Mouse (Mus musculus) liver, embryonic 14.5 days (tissue): ENCODE results near the gene Dmkn. TPM values are rescaled to one million over a fixed set of nuclear protein-coding genes. Genes with fewer than 3 reads are reported as not detected.

Experiments
- ATAC-seq: fragments of 200-750 bp; cut with Nextera tagmentation; 2 replicates; pipeline ENCODE4 v1.8.0; 2017; ENCODE audit warnings: moderate number of reproducible peaks, mild to moderate bottlenecking, moderate library complexity; ENCODE audit not compliant: insufficient read depth
- DNase-seq, 3 experiments: peaks; one replicate each; pipeline ENCODE4 v3.0.0-alpha.2; 2012 to 2013; ENCODE audit warnings: low read depth in 3 of 3, low spot score in 3 of 3
- H3K27ac ChIP-seq: fragments of 300-500 bp; sonication (generic); 2 replicates; pipeline ENCODE4 v1.5.1; 2014; ENCODE audit warnings: moderate library complexity, mild to moderate bottlenecking, control low read depth, inconsistent platforms
- H3K27me3 ChIP-seq: fragments of 300-500 bp; sonication (generic); 2 replicates; pipeline ENCODE4 v1.6.1; 2014; ENCODE audit warnings: mild to moderate bottlenecking, low read length, moderate library complexity; ENCODE audit not compliant: control insufficient read depth, insufficient read depth
- H3K36me3 ChIP-seq: fragments of 300-500 bp; sonication (generic); replicated peaks from 2 replicates; pipeline ENCODE4 v1.6.1; 2014; ENCODE audit warnings: low read depth; ENCODE audit not compliant: control insufficient read depth, insufficient read depth
- H3K4me1 ChIP-seq, 2 experiments: fragments of 200-500 bp in 1 of 2; fragments of 300-500 bp in 1 of 2; sonication (generic) in 1 of 2; replicated peaks; 2 replicates each; pipeline ENCODE4 v1.6.1; 2012 to 2014; ENCODE audit warnings: antibody characterized with exemption in 1 of 2, inconsistent platforms in 1 of 2, low read length in 1 of 2; ENCODE audit not compliant: control insufficient read depth in 2 of 2, insufficient read depth in 2 of 2
- H3K4me2 ChIP-seq: fragments of 300-500 bp; sonication (generic); 2 replicates; pipeline ENCODE4 v1.6.1; 2014; ENCODE audit warnings: low read depth, mild to moderate bottlenecking, control low read depth, moderate library complexity
- H3K4me3 ChIP-seq, 2 experiments: fragments of 200-500 bp in 1 of 2; fragments of 300-500 bp in 1 of 2; sonication (generic) in 1 of 2; 2 replicates each; pipeline ENCODE4 v1.5.1; 2012 to 2014; ENCODE audit warnings: low read depth in 2 of 2, low read length in 2 of 2, mild to moderate bottlenecking in 2 of 2, control low read depth in 1 of 2, inconsistent platforms in 1 of 2, moderate library complexity in 1 of 2; ENCODE audit not compliant: insufficient read depth in 1 of 2
- H3K9ac ChIP-seq: fragments of 300-500 bp; sonication (generic); replicated peaks from 2 replicates; pipeline ENCODE4 v1.6.1; 2014; ENCODE audit warnings: mild to moderate bottlenecking, control low read depth, moderate library complexity
- H3K9me3 ChIP-seq: fragments of 300-500 bp; sonication (generic); 2 replicates; pipeline ENCODE4 v1.6.1; 2016; ENCODE audit warnings: low read length, mixed read lengths; ENCODE audit not compliant: control insufficient read depth
- CTCF ChIP-seq: IDR thresholded peaks from 2 replicates; pipeline ENCODE4 v1.5.1; 2016; ENCODE audit warnings: antibody characterized with exemption, low read depth, control low read depth
- EP300 ChIP-seq: IDR thresholded peaks from 2 replicates; pipeline ENCODE4 v1.6.1; 2016; ENCODE audit warnings: antibody characterized with exemption, low read depth
- WGBS: fragments of 180-500 bp; shearing (Covaris S2); extraction: QIAGEN DNeasy Blood & Tissue Kit; methylation state at CpG from one replicate; pipeline ENCODE4 v1.1.7; 2014; ENCODE audit not compliant: insufficient replicate concordance; 5-methylcytosine and 5-hydroxymethylcytosine counted together
- polyA plus RNA-seq, 2 experiments: library from polyadenylated mRNA; depleted of rRNA in 1 of 2; stranded (reverse) in 1 of 2; unstranded in 1 of 2; fragments of >200 nt; fragmentation: Nextera tagmentation in 1 of 2; extraction: Ambion mirVana in 1 of 2; gene quantifications; 2 replicates each; pipeline versions ENCODE4 v1.2.1 to v1.2.3; 2012 to 2014

Gene Dmkn
- polyA plus RNA-seq, 2 experiments = 0.20 to 0.26 TPM

DNA sequence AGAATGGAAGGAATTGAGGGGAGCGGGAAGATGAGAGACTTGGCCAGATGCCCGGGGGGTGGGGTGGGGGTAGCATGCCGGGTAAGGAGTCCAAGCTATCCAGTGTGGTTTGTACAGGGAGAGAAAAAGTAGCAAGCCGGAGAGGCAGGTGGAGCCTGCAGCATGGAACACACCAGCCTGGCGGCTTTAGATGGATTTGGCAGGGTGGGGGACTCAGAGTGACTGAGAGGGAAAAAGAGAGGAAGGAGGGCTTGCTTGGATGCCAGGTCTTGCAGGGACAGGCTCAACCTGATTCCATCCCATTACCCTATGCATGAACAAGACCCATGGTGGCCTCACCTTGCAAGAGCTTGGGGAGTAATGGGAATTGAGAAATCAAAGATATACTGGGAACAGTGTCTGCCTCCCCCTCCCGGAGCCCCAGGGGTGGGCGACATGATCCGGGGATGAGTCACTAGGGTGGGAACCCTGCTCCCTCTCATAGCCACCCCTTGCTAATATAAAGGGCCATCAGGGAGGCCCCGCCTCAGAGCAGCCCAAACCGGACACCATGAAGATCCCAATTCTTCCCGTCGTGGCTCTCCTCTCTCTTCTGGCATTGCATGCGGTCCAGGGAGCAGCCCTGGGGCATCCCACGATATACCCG is 23.9 kb downstream of the Dmkn start, which contains the start of gene Krtdap:
Krtdap (plus strand) TSS at position 520 of the 646 bp plus-strand sequence.
- H3K4me1 ChIP-seq = no peaks in the 10 kb centered on the region
- no peak for ATAC-seq
- H3K4me2 ChIP-seq = no peak within 1 kb of the TSS
- H3K9ac ChIP-seq = no peak within 1 kb of the TSS
- H3K36me3 ChIP-seq = no peaks in the 10 kb centered on the region
- H3K27me3 ChIP-seq = no peaks in the 10 kb centered on the region
- TF ChIP-seq EP300 (no peak), CTCF (no peak)
- H3K4me3 ChIP-seq = no peak within 1 kb of the TSS
- no peak within 1 kb of the TSS for H3K27ac ChIP-seq
- H3K9me3 ChIP-seq = no peaks in the 10 kb centered on the region
- DNase-seq = no peak
- 45% methylated on average over 15 of the region's 15 CpGs for WGBS

GRCm38 (mm10) chr7:30790141-30790540 is 26.6 kb downstream of the Dmkn start:
- no peaks in the 10 kb centered on the region for H3K36me3 ChIP-seq
- no peak overlapping the region for H3K9ac ChIP-seq
- WGBS = 60% methylated on average over 10 of the region's 10 CpGs
- H3K9me3 ChIP-seq = no peaks in the 10 kb centered on the region
- H3K4me1 ChIP-seq = no peaks in the 10 kb centered on the region
- TF ChIP-seq CTCF = no peak
- TF ChIP-seq EP300 = no peak
- H3K27me3 ChIP-seq = no peaks in the 10 kb centered on the region
- H3K4me2 ChIP-seq = no peak overlapping the region
- H3K27ac ChIP-seq = no peak overlapping the region
- H3K4me3 ChIP-seq = no peak overlapping the region
- no peak for DNase-seq
- ATAC-seq = no peak

DNA sequence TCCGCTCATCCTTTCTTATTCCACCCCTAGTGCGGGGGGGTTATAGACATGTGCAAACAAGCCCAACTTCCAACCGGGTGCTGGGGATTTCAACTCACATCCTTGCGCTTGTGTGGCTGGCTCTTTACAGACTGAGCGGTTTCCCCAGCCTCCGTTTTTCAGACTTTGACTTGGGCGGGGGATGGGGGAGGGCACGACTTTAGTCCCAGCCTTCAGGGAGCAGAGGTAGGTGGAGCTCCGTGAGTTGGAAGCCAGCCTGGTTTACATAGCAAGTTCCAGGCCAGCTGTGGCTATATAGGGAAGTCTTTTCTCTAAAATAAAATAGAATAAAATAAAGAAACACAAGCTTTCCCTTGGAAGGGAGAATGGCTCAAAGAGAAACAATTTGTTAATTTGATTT is 28.4 kb downstream of the Dmkn start:
- WGBS = 17% methylated on average over 9 of the region's 9 CpGs
- H3K4me2 ChIP-seq = no peak overlapping the region
- no peak overlapping the region for H3K27ac ChIP-seq
- ATAC-seq (no peak), DNase-seq (no peak)
- H3K9me3 ChIP-seq = no peaks in the 10 kb centered on the region
- TF ChIP-seq EP300 (no peak), CTCF (no peak)
- H3K27me3 ChIP-seq = no peaks in the 10 kb centered on the region
- no peaks in the 10 kb centered on the region for H3K4me1 ChIP-seq
- no peak overlapping the region for H3K9ac ChIP-seq
- H3K36me3 ChIP-seq = no peaks in the 10 kb centered on the region
- no peak overlapping the region for H3K4me3 ChIP-seq

- ATAC-seq = no peak
These were observed 31.4 kb downstream of the Dmkn start for GRCm38 (mm10) chr7:30794921-30795320.

DNA sequence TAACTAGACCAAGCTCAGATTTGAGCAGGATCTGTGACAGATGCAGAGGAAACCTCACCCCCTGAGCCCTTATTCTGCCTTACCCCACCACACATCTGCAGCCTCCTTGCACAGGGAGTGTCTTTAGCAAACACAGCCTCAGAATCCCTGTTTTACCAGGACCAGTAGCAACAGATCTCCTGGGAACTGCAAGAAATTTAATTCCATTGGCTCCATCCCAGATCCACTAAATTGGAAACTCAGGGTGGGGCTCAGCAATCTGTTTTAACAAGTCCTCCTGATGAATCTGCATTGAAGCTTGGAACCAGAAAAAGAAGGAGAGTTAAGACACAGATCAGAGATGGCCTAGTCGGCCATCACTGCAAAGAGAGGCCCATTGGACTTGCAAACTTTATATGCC is 33.2 kb downstream of the Dmkn start:
- no peaks in the 10 kb centered on the region for H3K4me1 ChIP-seq
- H3K27me3 ChIP-seq = no peaks in the 10 kb centered on the region
- no peak overlapping the region for H3K4me2 ChIP-seq
- no peak overlapping the region for H3K27ac ChIP-seq
- H3K9me3 ChIP-seq = peaks cover 4% of the 10 kb centered on the region
- no peak overlapping the region for H3K4me3 ChIP-seq
- H3K36me3 ChIP-seq = no peaks in the 10 kb centered on the region
- DNase-seq (no peak), ATAC-seq (no peak)
- H3K9ac ChIP-seq = no peak overlapping the region
- 54% methylated on average over 1 of the region's 1 CpGs for WGBS
- TF ChIP-seq CTCF (no peak), EP300 (no peak)

More at GRCm38 (mm10) chr7:30794921-30795320, 31.4 kb downstream of the Dmkn start:
- Histone ChIP-seq H3K36me3 (no peaks in the 10 kb centered on the region), H3K9ac (no peak overlapping the region), H3K4me3 (no peak overlapping the region), H3K9me3 (no peaks in the 10 kb centered on the region), H3K27ac (no peak overlapping the region), H3K4me1 (no peaks in the 10 kb centered on the region), H3K4me2 (no peak overlapping the region), H3K27me3 (no peaks in the 10 kb centered on the region)
- TF ChIP-seq CTCF = no peak
- TF ChIP-seq EP300 = no peak
- no peak for DNase-seq

DNA sequence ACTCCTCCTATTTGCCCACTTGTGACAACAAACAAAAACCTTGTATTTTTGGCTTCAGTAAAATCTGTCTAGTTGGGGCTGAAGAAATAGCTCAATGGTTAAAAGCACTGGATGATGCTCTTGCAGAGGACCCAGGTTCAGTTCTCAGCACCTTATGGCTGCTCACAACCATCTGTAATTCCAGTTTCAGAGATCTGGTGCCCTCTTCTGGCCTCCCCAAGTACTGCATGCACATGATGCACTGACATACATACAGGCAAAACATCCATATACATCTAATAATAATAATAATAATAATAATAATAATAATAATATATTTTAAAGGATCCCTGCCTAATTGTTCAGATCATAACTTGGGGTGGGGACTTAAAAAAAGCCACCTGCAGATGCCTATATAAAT is 37.1 kb downstream of the Dmkn start:
- no peaks in the 10 kb centered on the region for H3K27me3 ChIP-seq
- H3K4me1 ChIP-seq = no peaks in the 10 kb centered on the region
- H3K9me3 ChIP-seq = peaks cover 4% of the 10 kb centered on the region
- DNase-seq (no peak), ATAC-seq (no peak)
- no peak overlapping the region for H3K4me3 ChIP-seq
- H3K4me2 ChIP-seq = no peak overlapping the region
- no peaks in the 10 kb centered on the region for H3K36me3 ChIP-seq
- no peak overlapping the region for H3K9ac ChIP-seq
- H3K27ac ChIP-seq = no peak overlapping the region
- TF ChIP-seq CTCF (peak; percentile 54), EP300 (no peak)
